Mouse (Mus musculus) kidney, embryonic 14.5 days (tissue): Measurements from ENCODE around the gene Klf12. TPM values are rescaled to one million over a fixed set of nuclear protein-coding genes. Genes with fewer than 3 reads are reported as not detected.
A peak's percentile ranks its signal among the peaks of the same experiment; 100 is the strongest.

Experiments used
- ATAC-seq: fragments of 200-750 bp; cut with Nextera tagmentation; 2 replicates; pipeline ENCODE4 v1.8.0; 2017; ENCODE audit warnings: moderate number of reproducible peaks, mild to moderate bottlenecking, moderate TSS enrichment, moderate library complexity; ENCODE audit not compliant: low FRiP score, low TSS enrichment
- H3K27ac ChIP-seq: fragments of 300-500 bp; sonication (generic); 2 replicates; pipeline ENCODE4 v1.5.1; 2014; ENCODE audit warnings: low read depth, mild to moderate bottlenecking, low read length, moderate library complexity, mixed read lengths
- H3K27me3 ChIP-seq: fragments of 300-500 bp; sonication (generic); 2 replicates; pipeline ENCODE4 v1.6.1; 2014; ENCODE audit warnings: mild to moderate bottlenecking, low read length; ENCODE audit not compliant: control insufficient read depth, insufficient read depth
- H3K36me3 ChIP-seq: fragments of 300-500 bp; sonication (generic); 2 replicates; pipeline ENCODE4 v1.6.1; 2014; ENCODE audit warnings: low read length, mixed read lengths; ENCODE audit not compliant: control insufficient read depth, insufficient read depth
- H3K4me1 ChIP-seq: fragments of 300-500 bp; sonication (generic); 2 replicates; pipeline ENCODE4 v1.6.1; 2014; ENCODE audit warnings: low read length, mixed read lengths; ENCODE audit not compliant: control insufficient read depth, insufficient read depth
- H3K4me2 ChIP-seq: fragments of 300-500 bp; sonication (generic); replicated peaks from 2 replicates; pipeline ENCODE4 v1.6.1; 2014; ENCODE audit warnings: low read depth, mild to moderate bottlenecking, low read length
- H3K4me3 ChIP-seq: fragments of 300-500 bp; sonication (generic); 2 replicates; pipeline ENCODE4 v1.5.1; 2014; ENCODE audit warnings: mild to moderate bottlenecking, low read length
- H3K9ac ChIP-seq: fragments of 300-500 bp; sonication (generic); 2 replicates; pipeline ENCODE4 v1.6.1; 2014; ENCODE audit warnings: low read depth, mild to moderate bottlenecking, low read length, moderate library complexity
- H3K9me3 ChIP-seq: fragments of 300-500 bp; sonication (generic); 2 replicates; pipeline ENCODE4 v1.6.1; 2016; ENCODE audit warnings: low read length; ENCODE audit not compliant: control insufficient read depth
- WGBS: fragments of 180-500 bp; shearing (Covaris S2); extraction: QIAGEN DNeasy Blood & Tissue Kit; methylation state at CpG from one replicate; pipeline ENCODE4 v1.1.7; 2014; 5-methylcytosine and 5-hydroxymethylcytosine counted together
- polyA plus RNA-seq: library from polyadenylated mRNA; unstranded; fragments of >200 nt; fragmentation: Nextera tagmentation; extraction: Ambion mirVana; gene quantifications from 2 replicates; pipeline ENCODE4 v1.2.1, GENCODE M21; 2014

The Klf12 gene
- polyA plus RNA-seq, 1 experiment from 2014 or later, result 10.1 TPM

DNA sequence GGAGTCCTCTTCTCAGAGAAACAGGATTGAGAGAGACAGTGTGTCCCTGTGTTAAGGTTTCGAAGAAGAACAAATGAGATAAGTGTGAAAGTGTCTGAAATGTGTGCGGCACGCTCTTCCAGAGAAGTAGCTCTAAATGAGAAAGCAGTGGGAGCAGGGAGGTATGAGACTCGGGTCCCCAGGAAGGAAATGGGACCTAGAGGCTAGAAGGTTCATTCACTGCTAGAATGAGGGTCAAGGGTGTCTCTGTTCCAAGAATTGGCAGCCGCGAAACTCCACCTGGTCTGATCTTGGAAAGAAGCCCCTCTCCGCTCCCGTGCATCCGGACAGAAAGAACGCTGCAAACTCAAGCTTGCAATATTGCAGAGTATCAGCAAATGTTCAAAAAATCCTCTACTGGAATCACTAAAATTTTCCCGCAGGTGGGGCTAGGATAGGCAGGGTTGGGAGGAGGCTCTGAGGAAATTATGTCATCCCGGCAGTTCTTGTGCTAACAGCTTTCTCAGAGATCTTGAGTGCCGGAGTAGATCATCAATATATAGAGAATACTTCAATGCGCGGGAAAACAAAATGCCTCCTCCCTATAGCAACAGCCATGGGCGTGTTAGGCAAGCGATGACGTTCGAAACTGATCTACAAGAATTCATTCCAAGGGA lies 2.2 kb upstream of the Klf12 start:
- peak overlapping the region; percentile 84; the same call in 1 of the 2 replicates for H3K27ac ChIP-seq
- no peak for ATAC-seq
- H3K36me3 ChIP-seq, result no peaks in the 10 kb centered on the region
- WGBS, result 5% methylated on average over 19 of the region's 19 CpGs
- peak overlapping the region; percentile 61; the same call in 1 of the 2 replicates for H3K9ac ChIP-seq
- peak overlapping the region; percentile 89 for H3K4me2 ChIP-seq
- peak overlapping the region; percentile 58 for H3K4me3 ChIP-seq
- no peaks in the 10 kb centered on the region for H3K27me3 ChIP-seq
- peaks cover 12% of the 10 kb centered on the region; the same call in 1 of the 2 replicates for H3K4me1 ChIP-seq
- H3K9me3 ChIP-seq, result no peaks in the 10 kb centered on the region

GRCm38 (mm10) chr14:100285656-100286585 lies 1.4 kb upstream of the Klf12 start:
- peak overlapping the region; percentile 58 for H3K4me3 ChIP-seq
- no peaks in the 10 kb centered on the region for H3K9me3 ChIP-seq
- no peaks in the 10 kb centered on the region for H3K27me3 ChIP-seq
- H3K36me3 ChIP-seq, result no peaks in the 10 kb centered on the region
- H3K9ac ChIP-seq, result peak overlapping the region; percentile 61
- H3K27ac ChIP-seq, result peak overlapping the region; percentile 84
- peaks cover 15% of the 10 kb centered on the region; the same call in 1 of the 2 replicates for H3K4me1 ChIP-seq
- peak overlapping the region; percentile 89 for H3K4me2 ChIP-seq
- peak; percentile 51 for ATAC-seq
- WGBS, result under 1% methylated on average over 59 of the region's 60 CpGs

- H3K4me2 ChIP-seq, result peak overlapping the region; percentile 89
Observed at GRCm38 (mm10) chr14:100284861-100285655, 579 bp upstream of the Klf12 start.

DNA sequence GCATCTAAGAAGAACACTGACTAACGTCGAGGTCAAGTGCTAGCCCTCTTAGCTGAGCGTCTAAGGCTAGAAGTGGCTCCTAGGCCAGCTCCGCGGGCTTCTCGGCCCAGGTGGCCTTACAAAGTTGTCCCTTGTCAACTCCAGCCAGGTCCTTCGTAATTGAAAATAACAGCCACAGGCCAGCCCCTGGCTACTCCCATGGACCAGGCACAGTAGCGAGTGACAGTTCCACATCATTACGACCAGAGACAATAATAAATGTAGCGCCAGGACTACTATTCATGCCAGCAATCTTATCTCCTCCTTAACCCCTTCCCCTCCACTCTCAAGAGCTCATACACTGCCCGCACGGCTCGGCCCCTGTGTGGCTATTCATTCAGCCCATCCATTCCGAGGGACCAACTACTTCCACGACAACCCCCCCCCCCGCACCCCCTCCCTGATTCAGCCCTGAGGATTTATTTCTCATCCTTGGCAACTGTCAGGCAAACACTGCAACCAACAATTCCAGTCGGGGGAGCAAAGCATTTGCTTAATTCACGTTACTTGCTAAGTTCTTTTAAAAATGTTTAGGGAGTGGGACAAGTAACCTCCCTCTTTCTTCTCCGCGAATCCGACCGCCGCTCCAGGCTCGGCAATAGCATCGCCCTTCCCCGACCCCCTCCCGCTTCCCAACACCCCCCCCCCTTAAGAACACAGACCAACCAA lies 914 bp downstream of the Klf12 start:
- Histone ChIP-seq H3K27ac (peak overlapping the region; percentile 84; the same call in 1 of the 2 replicates), H3K36me3 (no peaks in the 10 kb centered on the region), H3K27me3 (no peaks in the 10 kb centered on the region), H3K4me3 (peak overlapping the region; percentile 58), H3K4me1 (peaks cover 15% of the 10 kb centered on the region; the same call in 1 of the 2 replicates), H3K4me2 (peak overlapping the region; percentile 89), H3K9me3 (no peaks in the 10 kb centered on the region), H3K9ac (peak overlapping the region; percentile 61)
- ATAC-seq, result no peak
- whole genome bisulfite sequencing, result 2% methylated on average over 27 of the region's 27 CpGs

More at GRCm38 (mm10) chr14:100284861-100285655, 579 bp upstream of the Klf12 start:
- Histone ChIP-seq H3K9ac (peak overlapping the region; percentile 61), H3K36me3 (no peaks in the 10 kb centered on the region), H3K4me1 (peaks cover 15% of the 10 kb centered on the region; the same call in 1 of the 2 replicates), H3K4me3 (peak overlapping the region; percentile 58), H3K27me3 (no peaks in the 10 kb centered on the region), H3K9me3 (no peaks in the 10 kb centered on the region), H3K27ac (peak overlapping the region; percentile 84)
- WGBS, result 1% methylated on average over 42 of the region's 48 CpGs
- ATAC-seq, result peak; percentile 92

DNA sequence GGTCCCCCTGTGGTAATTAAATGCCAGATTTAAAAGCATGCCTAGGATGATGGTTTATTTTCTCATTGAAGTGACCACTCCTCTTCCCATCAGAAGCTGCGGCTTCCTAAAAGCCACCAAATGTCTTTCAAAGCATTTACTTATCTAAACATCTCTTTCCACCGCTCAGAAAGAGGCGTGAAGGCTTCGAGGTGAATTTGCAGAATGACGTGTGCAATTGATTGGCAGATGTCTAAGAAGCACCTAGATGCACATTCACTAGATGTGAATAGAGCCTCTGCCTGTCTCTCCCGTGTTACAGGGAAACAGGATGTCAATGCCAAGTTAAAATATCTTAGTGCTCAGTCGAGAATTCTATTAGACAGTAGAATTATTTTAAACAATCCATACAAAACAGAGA lies 1.8 kb downstream of the Klf12 start:
- ATAC-seq, result no peak
- H3K27me3 ChIP-seq, result no peaks in the 10 kb centered on the region
- no peak overlapping the region; the same call in 1 of the 2 replicates for H3K27ac ChIP-seq
- peak overlapping the region; percentile 58 for H3K4me3 ChIP-seq
- H3K4me1 ChIP-seq, result peaks cover 15% of the 10 kb centered on the region; the same call in 1 of the 2 replicates
- 6% methylated on average over 7 of the region's 7 CpGs for WGBS
- no peaks in the 10 kb centered on the region for H3K9me3 ChIP-seq
- no peak overlapping the region for H3K9ac ChIP-seq
- no peaks in the 10 kb centered on the region for H3K36me3 ChIP-seq
- peak overlapping the region; percentile 89 for H3K4me2 ChIP-seq

DNA sequence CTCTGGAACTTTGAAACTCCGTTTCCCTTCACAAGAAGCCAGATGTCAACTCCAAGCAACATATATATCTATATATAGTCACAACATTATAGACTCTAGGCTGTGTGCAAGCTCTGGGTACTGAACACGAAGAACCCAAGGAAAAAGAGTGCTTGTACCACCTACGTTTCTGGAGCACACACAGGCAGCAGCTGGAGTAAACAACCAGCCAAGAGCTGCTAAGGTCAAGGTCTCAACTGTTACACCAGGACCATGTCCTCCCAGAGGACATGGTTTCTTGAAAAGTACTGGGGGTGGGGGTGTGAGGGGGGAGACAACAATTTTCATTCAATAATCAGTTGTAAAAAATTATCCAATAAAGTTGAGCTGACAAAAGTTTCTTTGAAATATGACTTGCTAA lies 2.7 kb downstream of the Klf12 start:
- Histone ChIP-seq H3K27me3 (no peaks in the 10 kb centered on the region), H3K36me3 (no peaks in the 10 kb centered on the region), H3K9me3 (no peaks in the 10 kb centered on the region), H3K9ac (no peak overlapping the region), H3K4me1 (peaks cover 13% of the 10 kb centered on the region; the same call in 1 of the 2 replicates), H3K4me2 (no peak overlapping the region), H3K4me3 (no peak overlapping the region), H3K27ac (no peak overlapping the region)
- no peak for ATAC-seq
- WGBS, result 33% methylated on average over 3 of the region's 3 CpGs

- Histone ChIP-seq H3K27me3 (no peaks in the 10 kb centered on the region), H3K4me2 (no peak overlapping the region), H3K27ac (no peak overlapping the region), H3K4me3 (no peak overlapping the region), H3K36me3 (no peaks in the 10 kb centered on the region), H3K9me3 (no peaks in the 10 kb centered on the region), H3K9ac (no peak overlapping the region), H3K4me1 (no peaks in the 10 kb centered on the region)
- 79% methylated on average over 2 of the region's 2 CpGs for WGBS
- ATAC-seq, result no peak
Observed at GRCm38 (mm10) chr14:100274179-100274578, 10.3 kb downstream of the Klf12 start.

- Histone ChIP-seq H3K27me3 (no peaks in the 10 kb centered on the region), H3K36me3 (no peaks in the 10 kb centered on the region), H3K4me2 (no peak overlapping the region), H3K9me3 (no peaks in the 10 kb centered on the region), H3K27ac (no peak overlapping the region), H3K4me3 (no peak overlapping the region), H3K4me1 (0 out of 2 replicates have a peak, but pooled peaks cover 5% of the 10 kb centered on the region), H3K9ac (no peak overlapping the region)
- peak; percentile 46; the same call in 1 of the 2 replicates for ATAC-seq
- WGBS, result 72% methylated on average over 4 of the region's 4 CpGs
Observed at GRCm38 (mm10) chr14:100260531-100260930, 23.9 kb downstream of the Klf12 start.
